Mouse (Mus musculus): ENCODE results near the gene Gm8220.
"Not testable (repeated sequence)": the region's sequence is repeated elsewhere in the genome, so short reads cannot be mapped to it uniquely, and the experiment has no call there.

Gm8220 gene

DNA sequence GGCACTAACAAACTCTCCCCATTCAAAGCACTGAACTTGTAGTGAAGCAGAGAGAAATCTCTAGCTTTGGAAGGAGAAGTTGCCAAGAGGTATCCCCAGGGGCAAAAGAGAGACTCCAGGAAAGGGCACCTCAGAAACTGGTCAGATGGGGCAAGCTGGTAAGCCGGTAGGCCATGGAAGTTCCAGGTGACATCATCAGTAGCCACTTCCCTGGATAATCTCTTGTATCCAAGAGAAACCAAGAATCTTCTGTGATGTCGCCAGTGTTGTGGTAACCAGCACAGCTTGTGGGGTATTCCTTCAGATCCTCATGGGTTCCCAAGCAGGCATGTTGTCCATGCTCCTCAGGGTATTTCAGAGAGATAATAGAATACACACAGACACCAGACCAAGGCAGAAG is at the start of gene Gm8220:
Gene Gm8220, plus strand, starts transcription at position 301 of the 400 bp plus-strand sequence.
- not testable (repeated sequence) for DNase-seq

DNA sequence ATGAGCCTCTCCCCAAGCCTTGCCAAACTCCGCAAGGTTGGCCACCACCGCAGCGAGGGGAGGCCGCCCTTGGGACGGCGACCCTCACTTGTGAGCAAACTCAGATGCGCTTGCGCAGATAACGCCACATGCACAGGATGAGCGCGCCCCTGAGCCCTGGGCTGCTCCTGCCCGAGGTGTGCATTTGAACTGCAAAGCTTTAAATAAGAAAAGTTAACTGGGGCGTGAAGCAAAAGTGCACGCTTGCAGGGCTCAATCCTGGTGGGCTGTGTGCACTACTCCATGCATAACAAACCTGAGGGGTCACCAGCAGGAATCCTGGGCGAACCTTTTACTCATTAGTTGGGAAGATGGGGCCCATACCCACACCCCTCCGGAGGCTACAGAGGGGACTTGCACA is 37.3 kb upstream of the Gm8220 start:
- DNase-seq, result no peak

DNA sequence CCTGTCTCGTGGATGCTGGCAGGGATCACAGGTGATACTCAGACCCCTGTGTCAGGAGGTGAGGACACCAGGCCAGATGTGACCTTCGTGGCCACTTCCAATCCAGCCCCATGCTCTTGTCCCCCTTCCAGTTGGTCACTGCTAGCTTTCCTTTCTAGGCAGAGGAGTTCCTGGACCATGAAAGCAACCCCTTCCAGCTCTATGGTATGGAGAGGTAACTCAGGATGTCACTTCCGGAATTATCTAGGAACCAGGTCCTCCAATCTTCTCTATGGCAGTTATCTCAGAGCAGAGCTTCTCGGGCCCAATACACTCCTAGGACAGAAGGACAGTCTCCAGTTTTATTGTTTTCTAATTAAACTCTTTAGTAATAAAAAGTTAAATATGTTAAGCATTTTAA is 26.7 kb downstream of the Gm8220 start:
- DNase-seq, result not testable (repeated sequence)

DNA sequence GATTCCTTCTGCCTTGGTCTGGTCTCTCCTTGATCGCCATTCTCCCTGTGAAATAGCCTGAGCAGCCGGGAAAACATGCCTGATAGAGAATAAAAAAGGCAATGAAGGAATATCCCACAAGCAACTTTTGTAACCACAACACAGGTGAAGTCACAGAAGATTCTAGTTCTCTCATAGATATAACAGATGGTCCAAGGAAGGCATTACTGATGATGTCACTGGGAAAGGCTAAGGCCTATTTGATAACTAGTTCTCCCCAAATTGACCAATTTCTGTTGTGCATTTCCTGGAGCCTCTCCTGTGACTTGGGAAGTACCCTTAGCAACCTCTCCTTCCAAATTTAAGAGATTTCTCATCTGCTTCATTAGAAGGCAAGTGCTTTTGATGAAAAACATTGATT is 53.1 kb downstream of the Gm8220 start, which contains the start of gene Gm5930:
Gene Gm5930, minus strand, starts transcription at position 101 of the 400 bp plus-strand sequence.
- DNase-seq, result not testable (repeated sequence)
